Mouse (Mus musculus): ENCODE results near the gene Pigo.

GRCm38 (mm10) chr4:42969304-42969703 lies 56.3 kb downstream of the Pigo start, which contains the start of gene 1700022I11Rik:
- TF ChIP-seq CTCF (IDR thresholded peaks at IDR 0.05; ENCODE audit: borderline replicate concordance, insufficient read depth, low read depth, low read length) (no peak), POLR2A (IDR thresholded peaks at IDR 0.05; ENCODE audit: borderline replicate concordance, insufficient read depth, low read length) (no peak)

All from cerebellum, adult 2 months (tissue).